Mouse (Mus musculus) kidney, adult 10 weeks (tissue): ENCODE data around the gene Utp14a. TPM values are rescaled to one million over a fixed set of nuclear protein-coding genes. Genes with fewer than 3 reads are reported as not detected.

ENCODE experiments used
- polyA plus RNA-seq: library from polyadenylated mRNA; stranded (reverse); fragments of 350-450 nt; fragmentation: Illumina TruSeq; extraction: RNeasy Lipid Tissue Mini Kit (QIAGEN cat#74804); gene quantifications from one replicate; pipeline ENCODE4 v1.2.3, GENCODE M21; 2014; ENCODE audit warnings: low read depth, low replicate concordance

Utp14a gene
- 15.2 TPM for polyA plus RNA-seq

GRCm38 (mm10) chrX:48256468-48257007 is at the start of gene Utp14a:
TSS of gene Utp14a (plus strand) at chrX:48256862.

GRCm38 (mm10) chrX:48208519-48209185 is 48.0 kb upstream of the Utp14a start, which contains the start of gene Zdhhc9:
TSS of gene Zdhhc9 (minus strand) at chrX:48208878.

Other genes starting within 250 kb of the Utp14a start
- 13.5 TPM for gene Apln, start 222.0 kb upstream of the Utp14a start, polyA plus RNA-seq
- 4.6 TPM for gene Xpnpep2, start 148.1 kb upstream of the Utp14a start, polyA plus RNA-seq
- gene Sash3, start 110.4 kb upstream of the Utp14a start, polyA plus RNA-seq = 0.20 TPM
- 76.4 TPM for gene Zdhhc9, start 48.0 kb upstream of the Utp14a start, polyA plus RNA-seq
- 0.57 TPM for gene Bcorl1, start 84.5 kb downstream of the Utp14a start, polyA plus RNA-seq
- 1.7 TPM for gene Elf4, start 206.3 kb downstream of the Utp14a start, polyA plus RNA-seq